Mouse (Mus musculus): ENCODE measurements around the gene Serpinf2. TPM values are rescaled to one million over a fixed set of nuclear protein-coding genes. Genes with fewer than 3 reads are reported as not detected.

Serpinf2 gene
- total RNA-seq, 4 experiments from 2014 or later: 0.45 to 4.0 (median 1.8) TPM

- DNase-seq (ENCODE audit: low spot score in 2 of 2): peak; percentile 85 to 89
Observed at GRCm38 (mm10) chr11:75431307-75431706, 8.1 kb downstream of the Serpinf2 start.

- no peak for DNase-seq (ENCODE audit: low spot score in 2 of 2)
Observed at GRCm38 (mm10) chr11:75429019-75429705, 10.2 kb downstream of the Serpinf2 start.

GRCm38 (mm10) chr11:75424459-75424858 lies 14.9 kb downstream of the Serpinf2 start:
- no peak for DNase-seq (ENCODE audit: low spot score in 2 of 2)

- DNase-seq (ENCODE audit: low spot score in 2 of 2): no peak
Observed at GRCm38 (mm10) chr11:75424033-75424432, 15.4 kb downstream of the Serpinf2 start.

- no peak for DNase-seq (ENCODE audit: low spot score in 2 of 2)
Observed at GRCm38 (mm10) chr11:75423091-75423490, 16.3 kb downstream of the Serpinf2 start.

GRCm38 (mm10) chr11:75422013-75422792 lies 17.2 kb downstream of the Serpinf2 start, which contains the start of gene Serpinf1:
Serpinf1 (minus strand) TSS chr11:75422701.
- no peak for DNase-seq (ENCODE audit: low spot score in 2 of 2)

GRCm38 (mm10) chr11:75421375-75422012 lies 17.9 kb downstream of the Serpinf2 start:
- DNase-seq (ENCODE audit: low spot score in 2 of 2): no peak

GRCm38 (mm10) chr11:75420810-75421374 lies 18.5 kb downstream of the Serpinf2 start:
- DNase-seq (ENCODE audit: low spot score in 2 of 2): no peak

GRCm38 (mm10) chr11:75420037-75420436 lies 19.4 kb downstream of the Serpinf2 start:
- no peak for DNase-seq (ENCODE audit: low spot score in 2 of 2)

- no peak for DNase-seq (ENCODE audit: low spot score in 2 of 2)
Observed at GRCm38 (mm10) chr11:75415994-75416393, 23.4 kb downstream of the Serpinf2 start.

GRCm38 (mm10) chr11:75415096-75415495 lies 24.3 kb downstream of the Serpinf2 start:
- no peak for DNase-seq (ENCODE audit: low spot score in 2 of 2)

GRCm38 (mm10) chr11:75410591-75410990 lies 28.8 kb downstream of the Serpinf2 start:
- no peak for DNase-seq (ENCODE audit: low spot score in 2 of 2)

- DNase-seq (ENCODE audit: low spot score in 2 of 2): no peak
Observed at GRCm38 (mm10) chr11:75409679-75410575, 29.5 kb downstream of the Serpinf2 start.

GRCm38 (mm10) chr11:75406865-75407264 lies 32.5 kb downstream of the Serpinf2 start:
- DNase-seq (ENCODE audit: low spot score in 2 of 2): no peak

GRCm38 (mm10) chr11:75406104-75406503 lies 33.3 kb downstream of the Serpinf2 start:
- DNase-seq (ENCODE audit: low spot score in 2 of 2): no peak

GRCm38 (mm10) chr11:75404801-75405200 lies 34.6 kb downstream of the Serpinf2 start:
- DNase-seq (ENCODE audit: low spot score in 2 of 2): no peak

- DNase-seq (ENCODE audit: low spot score in 2 of 2): no peak
Observed at GRCm38 (mm10) chr11:75403301-75404052, 35.9 kb downstream of the Serpinf2 start.

GRCm38 (mm10) chr11:75402271-75402690 lies 37.1 kb downstream of the Serpinf2 start:
- peak; percentile 56 to 66 for DNase-seq (ENCODE audit: low spot score in 2 of 2)

GRCm38 (mm10) chr11:75400099-75400498 lies 39.3 kb downstream of the Serpinf2 start:
- peak; percentile 43 to 55 for DNase-seq (ENCODE audit: low spot score in 2 of 2)

- DNase-seq (ENCODE audit: low spot score in 2 of 2): peak; percentile 67 to 78
Observed at GRCm38 (mm10) chr11:75399411-75399841, 40.0 kb downstream of the Serpinf2 start.
